Mouse (Mus musculus) lung, postnatal 14 days (tissue): ENCODE data around the gene Gm6793.

Experiments used
- DNase-seq: peaks from one replicate; pipeline ENCODE4 v3.0.0; 2021

Gene Gm6793

GRCm38 (mm10) chr8:111982116-111982515 is 32.7 kb downstream of the Gm6793 start:
- DNase-seq, result peak; percentile 15

- DNase-seq, result no peak
Measured at GRCm38 (mm10) chr8:111978147-111978546, 36.7 kb downstream of the Gm6793 start.

- no peak for DNase-seq
Measured at GRCm38 (mm10) chr8:111976326-111976725, 38.5 kb downstream of the Gm6793 start.

- DNase-seq, result no peak
Measured at GRCm38 (mm10) chr8:111975706-111976105, 39.1 kb downstream of the Gm6793 start.

- no peak for DNase-seq
Measured at GRCm38 (mm10) chr8:111974138-111974537, 40.7 kb downstream of the Gm6793 start.

- no peak for DNase-seq
Measured at GRCm38 (mm10) chr8:111968991-111969390, 45.8 kb downstream of the Gm6793 start.

GRCm38 (mm10) chr8:111968541-111968940 is 46.3 kb downstream of the Gm6793 start:
- no peak for DNase-seq

- DNase-seq, result no peak
Measured at GRCm38 (mm10) chr8:111967246-111967870, 47.5 kb downstream of the Gm6793 start.

GRCm38 (mm10) chr8:111964849-111965561 is 49.8 kb downstream of the Gm6793 start:
- no peak for DNase-seq

- no peak for DNase-seq
Measured at GRCm38 (mm10) chr8:111964351-111964750, 50.5 kb downstream of the Gm6793 start.

- DNase-seq, result no peak
Measured at GRCm38 (mm10) chr8:111963546-111963945, 51.3 kb downstream of the Gm6793 start.
